Mouse (Mus musculus) CD4-positive, CD25-positive, alpha-beta regulatory T cell, adult 4 months (primary cell): ENCODE measurements around the gene Lmbr1. TPM values are rescaled to one million over a fixed set of nuclear protein-coding genes. Genes with fewer than 3 reads are reported as not detected.

Experiments used
- ATAC-seq: one replicate; pipeline ENCODE4 v1.8.0; 2017
- polyA plus RNA-seq, 2 experiments: library from polyadenylated mRNA; unstranded; fragments of 100-300 nt; shearing (Covaris generic); gene quantifications; one replicate each; pipeline ENCODE4 v1.2.1; 2017

Lmbr1 gene
- polyA plus RNA-seq, 2 experiments from 2014 or later, result 2.3 to 2.8 TPM

DNA sequence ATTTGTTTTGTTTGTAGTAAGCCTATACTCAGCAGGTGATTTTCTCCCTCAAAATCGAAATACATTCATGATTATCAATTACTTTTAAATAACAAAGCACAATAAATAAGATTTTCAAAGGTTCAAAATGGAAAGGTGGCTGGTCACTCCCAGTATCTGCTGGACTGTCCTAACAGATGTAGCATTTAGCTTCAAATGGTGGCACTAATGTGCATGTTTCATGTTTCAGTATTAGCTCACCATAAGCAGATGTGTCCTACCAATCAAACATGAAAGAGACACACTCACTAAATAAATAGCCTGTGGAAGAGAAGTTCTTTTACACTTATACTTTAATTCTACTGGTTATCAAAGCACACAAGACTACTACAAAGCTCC lies 126.7 kb downstream of the Lmbr1 start:
- no peak for ATAC-seq

GRCm38 (mm10) chr5:29250795-29251495 lies 127.2 kb downstream of the Lmbr1 start:
- no peak for ATAC-seq

DNA sequence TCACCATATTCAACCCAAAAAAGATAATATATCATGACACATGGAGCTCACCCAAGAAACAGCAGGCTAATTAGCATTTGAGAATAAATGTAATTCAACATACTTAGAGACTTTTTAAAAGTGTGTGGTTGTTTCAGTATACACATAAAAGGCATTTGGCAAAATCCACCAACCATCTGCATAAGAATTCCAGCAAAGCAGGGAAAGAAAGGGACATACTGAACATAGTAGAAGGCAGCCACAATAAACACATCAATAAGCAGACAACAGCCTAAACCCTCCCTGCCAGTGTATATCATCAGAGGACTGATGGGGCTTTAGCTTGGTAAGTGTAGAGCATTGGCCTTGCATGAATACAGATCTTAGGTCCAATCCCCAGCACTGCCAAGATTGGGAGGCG lies 133.4 kb downstream of the Lmbr1 start:
- ATAC-seq, result no peak

DNA sequence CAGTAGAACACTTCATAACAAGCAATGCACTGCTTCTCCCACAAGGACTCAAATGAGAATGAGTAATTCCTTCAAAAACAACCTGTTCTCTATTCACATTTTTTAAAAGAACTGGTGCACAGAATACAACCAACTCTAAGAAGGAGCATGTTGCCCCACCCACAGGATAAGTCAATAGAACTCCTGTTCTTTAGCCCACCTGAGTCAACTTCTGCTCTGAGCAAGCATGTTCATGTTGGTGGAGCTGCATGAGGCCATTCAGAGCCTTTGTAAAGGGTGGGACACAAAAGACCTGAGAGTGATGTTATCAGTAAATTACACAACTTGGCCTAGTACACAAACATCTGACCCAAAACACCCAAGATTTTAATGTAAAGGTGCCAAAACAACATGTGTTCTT lies 139.8 kb downstream of the Lmbr1 start:
- no peak for ATAC-seq

- no peak for ATAC-seq
These were observed 147.7 kb downstream of the Lmbr1 start for GRCm38 (mm10) chr5:29230481-29230880.

GRCm38 (mm10) chr5:29224089-29224488 lies 154.1 kb downstream of the Lmbr1 start:
- no peak for ATAC-seq

DNA sequence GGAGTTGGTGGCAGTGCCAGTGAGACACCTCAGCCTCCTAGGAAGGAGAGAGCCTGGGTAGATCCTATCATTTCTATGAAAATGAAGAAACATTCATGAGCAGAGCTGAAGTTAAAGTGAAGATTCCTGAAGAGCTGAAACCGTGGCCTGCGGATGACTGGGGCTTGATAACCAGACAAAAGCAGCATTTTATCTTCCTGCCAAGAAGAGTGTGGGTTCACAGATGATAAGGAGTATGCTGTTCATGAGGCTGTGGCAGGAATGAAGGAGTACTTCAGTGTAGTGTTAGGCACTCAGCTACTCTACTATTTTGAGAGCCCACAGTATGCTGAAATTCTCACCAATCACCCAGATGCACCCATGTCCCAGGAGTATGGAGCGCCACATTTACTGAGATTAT lies 160.2 kb downstream of the Lmbr1 start:
- no peak for ATAC-seq

DNA sequence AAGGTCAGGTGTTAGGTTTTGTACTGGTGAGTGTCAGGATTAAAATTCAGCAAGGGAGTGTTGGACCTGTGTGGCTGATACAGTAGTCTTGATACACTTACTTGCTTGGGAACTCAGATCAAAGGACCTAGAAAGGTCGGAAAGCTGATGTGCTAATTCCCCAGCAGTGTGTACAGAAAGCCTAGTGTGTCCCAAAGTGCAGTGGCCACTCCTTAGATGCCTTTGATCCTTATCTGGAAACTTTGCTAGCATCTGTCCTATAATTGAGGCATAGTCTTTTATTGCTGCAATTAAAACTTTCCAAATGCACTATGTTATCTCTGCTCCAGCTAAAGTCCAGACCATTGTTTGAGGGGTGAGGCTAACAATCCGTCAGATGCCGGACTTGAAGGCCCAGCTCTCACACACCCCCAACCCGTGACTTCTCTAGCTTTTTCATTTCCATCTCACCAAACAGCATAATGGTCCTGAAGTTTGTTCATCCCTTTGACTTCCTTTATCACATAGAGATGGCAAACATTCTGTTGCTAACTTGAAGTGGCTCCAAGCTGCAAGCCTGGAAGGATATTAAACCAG lies 166.1 kb downstream of the Lmbr1 start:
- no peak for ATAC-seq

DNA sequence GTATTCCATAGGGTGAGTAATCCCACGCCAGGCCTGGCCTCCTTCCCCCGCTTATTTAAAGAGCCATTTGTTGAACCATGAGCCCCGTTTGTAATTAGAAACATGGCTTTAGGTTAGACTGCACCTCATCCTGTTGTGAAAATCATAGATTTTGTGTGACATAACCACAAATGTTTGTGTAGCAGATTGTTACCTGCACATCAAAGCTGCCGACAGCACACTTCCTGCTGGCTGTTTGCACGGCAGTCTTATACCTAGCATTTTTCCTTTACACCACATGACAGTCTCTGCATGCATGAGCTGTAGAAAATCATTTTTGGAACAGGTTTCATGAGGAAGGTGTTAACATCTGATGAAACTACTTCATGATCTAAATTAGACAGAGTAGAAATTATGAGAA lies 172.5 kb downstream of the Lmbr1 start:
- peak; percentile 34 for ATAC-seq

DNA sequence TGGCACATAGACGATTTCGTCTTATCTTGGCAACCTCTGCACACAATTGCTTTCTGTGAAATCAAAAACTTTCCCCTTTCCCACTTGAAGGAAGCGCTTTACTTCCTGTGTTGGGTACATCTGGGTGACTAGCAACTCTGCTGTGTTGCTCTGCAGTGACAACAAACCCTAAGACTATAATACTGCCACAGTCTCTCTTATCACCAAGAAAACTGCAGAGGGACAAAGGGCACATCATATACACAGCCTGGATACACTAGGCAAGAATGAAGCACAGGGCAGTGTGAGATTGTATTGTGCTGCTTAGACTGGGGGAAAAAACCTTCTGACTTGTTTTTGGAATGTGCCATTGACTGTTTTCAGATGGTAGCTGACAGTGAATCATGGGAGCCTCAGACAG lies 178.3 kb downstream of the Lmbr1 start:
- no peak for ATAC-seq

GRCm38 (mm10) chr5:29198960-29199488 lies 179.2 kb downstream of the Lmbr1 start:
- no peak for ATAC-seq

DNA sequence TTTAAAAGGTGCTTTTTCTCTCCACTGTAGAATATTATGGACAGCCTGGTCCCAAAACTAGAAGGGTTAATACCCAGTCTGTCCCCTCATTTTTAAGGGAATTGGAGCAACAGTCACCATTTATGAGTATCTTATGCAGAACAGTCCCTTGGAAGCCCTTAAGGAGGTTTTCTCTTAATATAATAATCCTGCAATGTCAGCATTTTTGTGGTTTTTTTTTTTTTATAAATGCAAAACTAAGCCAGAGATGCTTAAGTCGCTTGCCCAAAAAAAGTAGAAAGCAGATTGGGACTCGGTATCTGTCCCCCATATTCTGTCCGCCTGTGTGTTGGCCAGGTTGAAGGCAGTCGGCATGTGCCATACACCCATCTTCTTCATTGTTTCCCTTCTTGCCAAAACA lies 181.0 kb downstream of the Lmbr1 start:
- ATAC-seq, result no peak

DNA sequence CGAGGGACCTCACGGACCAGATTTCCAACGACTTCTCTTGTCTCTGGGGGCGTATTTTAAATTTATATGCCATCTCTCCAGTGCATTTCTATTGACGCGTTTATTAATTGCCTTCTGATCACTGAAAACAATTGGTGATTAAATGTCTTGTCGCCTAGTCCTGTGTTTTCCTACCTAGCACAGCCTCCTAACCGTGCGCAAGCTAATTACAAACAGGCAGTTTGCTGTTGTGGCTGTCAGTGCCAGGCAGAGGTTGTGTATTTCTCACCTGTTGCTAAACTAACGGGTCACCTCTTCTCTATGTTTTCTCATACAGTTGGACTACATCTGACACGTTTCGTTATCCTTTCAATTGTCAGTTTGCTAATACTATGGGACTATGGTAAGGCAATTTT lies 181.9 kb downstream of the Lmbr1 start:
- no peak for ATAC-seq

DNA sequence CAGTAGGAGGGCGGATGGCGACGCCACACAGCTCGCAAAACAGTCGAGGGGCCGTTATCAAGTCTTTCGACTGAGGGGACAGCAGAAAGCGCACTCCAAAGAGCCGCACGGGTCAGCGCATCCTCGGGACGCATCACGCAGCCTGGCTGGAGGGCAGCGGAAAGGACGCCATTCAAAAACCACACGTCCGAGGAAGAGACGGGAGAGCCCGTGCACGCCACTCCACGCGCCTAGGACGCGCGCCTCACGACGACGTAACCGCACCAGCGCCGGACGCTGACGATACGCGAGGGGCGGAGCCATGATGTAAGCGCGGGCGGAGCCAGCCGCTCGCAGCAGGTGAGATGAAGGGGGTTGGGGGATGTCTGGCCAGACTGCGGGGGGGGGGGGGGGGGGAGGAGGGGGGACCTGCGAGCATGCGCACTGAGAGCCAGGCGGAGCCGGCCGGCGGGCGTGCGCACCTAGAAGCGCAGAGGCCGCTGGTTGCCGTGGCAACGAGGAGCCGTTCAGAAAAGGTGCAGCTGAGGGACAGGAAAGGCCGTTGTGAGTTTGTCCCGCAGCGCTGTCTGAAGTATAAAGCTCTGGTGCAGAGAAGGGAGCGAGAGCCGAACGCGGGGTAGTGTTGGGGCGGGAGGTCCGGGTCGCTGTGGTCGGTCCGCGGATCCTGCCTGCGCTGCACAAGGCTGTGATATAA lies 182.5 kb downstream of the Lmbr1 start, which contains the start of gene Rnf32:
Rnf32 (plus strand) TSS at position 423 of the 694 bp plus-strand sequence.
- ATAC-seq, result peak; percentile 98

DNA sequence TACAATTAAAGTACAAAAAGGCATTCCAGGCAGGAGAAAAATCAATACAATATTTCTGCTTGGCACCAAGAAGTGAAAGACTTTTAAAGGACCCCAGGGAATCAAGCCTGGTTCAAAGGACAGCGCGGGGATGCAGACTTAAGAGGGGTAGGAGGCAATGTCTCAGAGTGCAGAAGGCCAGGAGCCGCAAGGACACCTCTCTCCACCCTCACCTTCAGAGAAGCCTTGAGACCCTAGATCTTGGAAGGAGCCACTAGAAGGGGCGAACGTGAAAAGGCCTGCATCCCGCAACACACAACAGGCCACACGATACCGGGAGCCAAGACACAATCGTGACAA lies 183.0 kb downstream of the Lmbr1 start:
- no peak for ATAC-seq

- no peak for ATAC-seq
These were observed 191.4 kb downstream of the Lmbr1 start for GRCm38 (mm10) chr5:29186798-29187197.

Other genes with a start within 250 kb of the Lmbr1 start
- gene Rnf32, start 182.4 kb downstream of the Lmbr1 start, polyA plus RNA-seq, result under 1 TPM; 0.24 to 0.69 TPM
- gene Nom1, start 56.3 kb upstream of the Lmbr1 start, polyA plus RNA-seq, result 10 to 100 TPM; 10.8 to 17.2 TPM
- not detected for gene Mnx1, start 100.1 kb upstream of the Lmbr1 start, polyA plus RNA-seq
- 10 to 100 TPM; 19.0 to 19.2 TPM for gene Ube3c, start 190.9 kb upstream of the Lmbr1 start, polyA plus RNA-seq